Mouse (Mus musculus): ENCODE measurements around the gene Ccl2. TPM values are rescaled to one million over a fixed set of nuclear protein-coding genes. Genes with fewer than 3 reads are reported as not detected.

Ccl2 gene
- 14.5 TPM in 1 of 2 replicates, not detected in the other for polyA plus RNA-seq (2011; ENCODE audit: insufficient read depth, insufficient read length, low replicate concordance, missing spikeins)

GRCm38 (mm10) chr11:82035356-82035755 is at the start of gene Ccl2:
Gene Ccl2 (plus strand): TSS chr11:82035571.
- H3K4me3 ChIP-seq (replicated peaks; ENCODE audit: control insufficient read depth, low read depth, low read length) = no peak within 1 kb of the TSS

GRCm38 (mm10) chr11:81996172-81996841 is 39.1 kb upstream of the Ccl2 start:
- WGBS = 66% methylated on average over 10 of the region's 10 CpGs
- TF ChIP-seq POLR2A (IDR thresholded peaks at IDR 0.05; ENCODE audit: borderline replicate concordance, control insufficient read depth, low read depth, low read length) (no peak), CTCF (IDR thresholded peaks at IDR 0.05; ENCODE audit: control insufficient read depth, insufficient read depth, low read length) (peak; percentile 99)
- H3K4me1 ChIP-seq (ENCODE audit: control insufficient read depth, insufficient read depth, low read length) = no peaks in the 10 kb centered on the region
- H3K4me3 ChIP-seq (replicated peaks; ENCODE audit: control insufficient read depth, low read depth, low read length) = no peak overlapping the region
- H3K27ac ChIP-seq (ENCODE audit: control insufficient read depth, insufficient read depth, low read depth, low read length, poor library complexity) = no peak overlapping the region

More at GRCm38 (mm10) chr11:82035356-82035755, at the start of gene Ccl2:
- Histone ChIP-seq H3K4me1 (ENCODE audit: control insufficient read depth, insufficient read depth, low read length) (no peaks in the 10 kb centered on the region), H3K27ac (ENCODE audit: control insufficient read depth, insufficient read depth, low read depth, low read length, poor library complexity) (no peak within 1 kb of the TSS)
- WGBS = 21% methylated on average over 5 of the region's 5 CpGs
- no peak for TF ChIP-seq CTCF (IDR thresholded peaks at IDR 0.05; ENCODE audit: control insufficient read depth, insufficient read depth, low read length)
- TF ChIP-seq POLR2A (IDR thresholded peaks at IDR 0.05; ENCODE audit: borderline replicate concordance, control insufficient read depth, low read depth, low read length) = peak; percentile 37; the same call in 1 of the 2 replicates

DNA sequence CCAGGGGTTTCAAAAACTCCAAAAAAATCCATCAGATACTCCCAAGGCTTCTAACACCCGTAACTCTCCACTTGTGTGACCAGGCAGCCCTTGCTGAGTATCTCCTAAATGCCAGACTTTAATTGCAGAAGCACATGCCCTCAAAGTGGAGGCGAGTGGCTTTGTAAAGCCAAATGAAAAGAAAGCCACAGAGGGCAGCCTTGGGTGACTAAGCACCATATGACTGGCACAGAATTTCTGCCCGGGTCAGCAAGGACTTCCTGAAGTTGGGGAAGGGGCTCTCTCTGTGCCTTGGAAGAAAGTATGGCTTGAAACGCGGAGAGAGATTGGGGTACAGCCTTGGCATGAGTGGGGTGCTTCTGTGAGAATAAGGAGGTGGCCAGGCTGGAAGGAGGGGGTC is 38.3 kb upstream of the Ccl2 start:
- Histone ChIP-seq H3K4me3 (replicated peaks; ENCODE audit: control insufficient read depth, low read depth, low read length) (no peak overlapping the region), H3K4me1 (ENCODE audit: control insufficient read depth, insufficient read depth, low read length) (no peaks in the 10 kb centered on the region), H3K27ac (ENCODE audit: control insufficient read depth, insufficient read depth, low read depth, low read length, poor library complexity) (no peak overlapping the region)
- TF ChIP-seq CTCF (IDR thresholded peaks at IDR 0.05; ENCODE audit: control insufficient read depth, insufficient read depth, low read length) (no peak), POLR2A (IDR thresholded peaks at IDR 0.05; ENCODE audit: borderline replicate concordance, control insufficient read depth, low read depth, low read length) (no peak)
- WGBS = 46% methylated on average over 5 of the region's 5 CpGs

DNA sequence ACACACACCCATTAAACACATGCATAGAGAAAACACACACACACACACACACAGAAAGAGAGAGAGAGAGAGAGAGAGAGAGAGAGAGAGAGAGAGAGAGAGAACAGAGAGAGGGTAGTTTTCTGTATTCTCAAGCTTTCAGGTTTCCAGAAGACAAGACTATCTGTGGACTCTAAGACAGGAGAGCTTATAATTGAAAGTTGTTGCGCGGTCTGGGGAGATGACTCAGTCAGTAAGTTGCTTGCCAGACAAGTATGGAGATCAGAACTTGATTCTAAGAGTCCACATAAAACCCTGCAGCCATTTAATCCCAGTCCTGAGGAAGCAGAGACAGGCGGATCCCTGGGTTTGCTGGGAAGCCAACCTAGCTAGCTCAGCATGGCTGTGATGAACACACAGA is 36.7 kb upstream of the Ccl2 start:
- H3K4me1 ChIP-seq (ENCODE audit: control insufficient read depth, insufficient read depth, low read length) = no peaks in the 10 kb centered on the region
- H3K27ac ChIP-seq (ENCODE audit: control insufficient read depth, insufficient read depth, low read depth, low read length, poor library complexity) = no peak overlapping the region
- H3K4me3 ChIP-seq (replicated peaks; ENCODE audit: control insufficient read depth, low read depth, low read length) = no peak overlapping the region
- 79% methylated on average over 3 of the region's 3 CpGs for WGBS
- TF ChIP-seq CTCF (IDR thresholded peaks at IDR 0.05; ENCODE audit: control insufficient read depth, insufficient read depth, low read length) = no peak
- TF ChIP-seq POLR2A (IDR thresholded peaks at IDR 0.05; ENCODE audit: borderline replicate concordance, control insufficient read depth, low read depth, low read length) = no peak

GRCm38 (mm10) chr11:81999469-81999868 is 35.9 kb upstream of the Ccl2 start:
- no peak for TF ChIP-seq POLR2A (IDR thresholded peaks at IDR 0.05; ENCODE audit: borderline replicate concordance, control insufficient read depth, low read depth, low read length)
- TF ChIP-seq CTCF (IDR thresholded peaks at IDR 0.05; ENCODE audit: control insufficient read depth, insufficient read depth, low read length) = no peak
- no peaks in the 10 kb centered on the region for H3K4me1 ChIP-seq (ENCODE audit: control insufficient read depth, insufficient read depth, low read length)
- 71% methylated on average over 4 of the region's 4 CpGs for WGBS

DNA sequence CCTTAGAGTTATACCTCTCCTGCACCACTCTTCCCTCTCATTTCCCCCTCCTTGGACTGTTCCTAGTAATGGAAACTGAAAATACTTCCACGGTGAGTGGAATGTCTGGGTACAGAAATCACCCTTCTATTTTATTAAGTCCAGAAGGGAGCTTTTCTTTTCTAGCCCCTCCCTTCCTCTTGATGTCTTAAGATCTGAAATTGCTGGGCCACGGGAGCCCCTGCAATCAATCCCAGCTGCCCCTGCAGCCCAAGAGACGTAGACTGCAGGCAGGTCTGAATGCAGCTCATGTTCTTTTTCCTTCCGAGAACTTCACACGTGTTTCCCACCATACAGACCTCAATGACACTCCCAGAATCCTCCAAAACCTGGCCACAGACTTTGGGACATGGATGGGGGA is 34.8 kb upstream of the Ccl2 start:
- TF ChIP-seq POLR2A (IDR thresholded peaks at IDR 0.05; ENCODE audit: borderline replicate concordance, control insufficient read depth, low read depth, low read length) (no peak), CTCF (IDR thresholded peaks at IDR 0.05; ENCODE audit: control insufficient read depth, insufficient read depth, low read length) (no peak)
- 64% methylated on average over 5 of the region's 5 CpGs for WGBS
- H3K4me3 ChIP-seq (replicated peaks; ENCODE audit: control insufficient read depth, low read depth, low read length) = no peak overlapping the region
- H3K4me1 ChIP-seq (ENCODE audit: control insufficient read depth, insufficient read depth, low read length) = no peaks in the 10 kb centered on the region
- no peak overlapping the region for H3K27ac ChIP-seq (ENCODE audit: control insufficient read depth, insufficient read depth, low read depth, low read length, poor library complexity)

More at GRCm38 (mm10) chr11:81999469-81999868, 35.9 kb upstream of the Ccl2 start:
- H3K4me3 ChIP-seq (replicated peaks; ENCODE audit: control insufficient read depth, low read depth, low read length) = no peak overlapping the region
- no peak overlapping the region for H3K27ac ChIP-seq (ENCODE audit: control insufficient read depth, insufficient read depth, low read depth, low read length, poor library complexity)

DNA sequence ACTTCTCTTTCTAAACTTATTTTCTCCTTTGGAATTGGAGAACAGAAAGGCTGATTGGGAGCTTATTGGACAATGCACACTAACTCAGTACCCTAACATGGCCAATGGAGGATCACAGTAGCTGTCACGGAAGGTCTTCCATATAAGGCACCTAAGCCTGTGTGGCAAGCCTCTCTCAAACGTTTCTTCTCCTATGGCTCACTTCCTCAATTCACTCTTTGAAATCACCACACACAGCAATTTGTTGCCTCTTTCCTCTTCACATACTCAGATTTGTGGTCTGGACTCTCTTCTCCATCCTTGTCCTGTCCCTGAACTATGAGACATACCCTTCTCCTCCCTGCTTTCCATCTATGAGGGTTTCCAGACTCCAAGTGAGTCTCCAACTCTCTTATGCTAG is 30.6 kb upstream of the Ccl2 start:
- Histone ChIP-seq H3K4me1 (ENCODE audit: control insufficient read depth, insufficient read depth, low read length) (peaks cover 10% of the 10 kb centered on the region), H3K27ac (ENCODE audit: control insufficient read depth, insufficient read depth, low read depth, low read length, poor library complexity) (no peak overlapping the region), H3K4me3 (replicated peaks; ENCODE audit: control insufficient read depth, low read depth, low read length) (no peak overlapping the region)
- WGBS = 14% methylated on average over 2 of the region's 2 CpGs
- TF ChIP-seq POLR2A (IDR thresholded peaks at IDR 0.05; ENCODE audit: borderline replicate concordance, control insufficient read depth, low read depth, low read length) (no peak), CTCF (IDR thresholded peaks at IDR 0.05; ENCODE audit: control insufficient read depth, insufficient read depth, low read length) (no peak)

DNA sequence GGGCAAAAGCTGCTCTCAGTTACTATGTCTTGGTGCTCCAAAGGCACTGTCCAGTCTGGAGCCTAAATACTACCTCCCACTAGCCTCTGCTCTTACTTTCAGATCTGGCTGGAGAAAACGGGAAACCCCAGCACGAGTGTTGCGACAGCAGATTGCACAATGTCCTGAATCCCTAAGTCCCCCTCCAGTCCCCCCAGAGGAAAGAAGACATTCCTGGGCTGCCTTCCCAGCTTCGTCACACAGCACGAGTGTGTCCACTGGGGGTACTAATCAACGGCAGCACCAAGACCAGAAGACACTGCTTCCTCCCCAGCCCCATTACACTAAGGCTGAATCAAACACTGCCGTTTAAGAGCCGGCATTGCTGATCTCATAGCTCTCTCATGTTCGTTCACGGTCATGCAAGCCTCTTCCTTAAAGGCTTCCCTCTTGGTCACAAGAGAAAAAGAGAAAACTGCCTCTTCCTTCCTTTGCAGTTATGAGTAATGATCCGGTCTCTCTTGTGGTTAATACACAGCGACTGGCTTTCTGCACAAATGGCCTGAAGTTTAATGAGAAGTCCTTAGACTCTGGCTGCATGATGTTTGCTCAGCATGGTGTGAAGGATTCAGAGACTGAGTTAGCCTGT is 28.5 kb upstream of the Ccl2 start:
- Histone ChIP-seq H3K4me3 (replicated peaks; ENCODE audit: control insufficient read depth, low read depth, low read length) (peak overlapping the region; percentile 21), H3K27ac (ENCODE audit: control insufficient read depth, insufficient read depth, low read depth, low read length, poor library complexity) (peak overlapping the region; percentile 74), H3K4me1 (ENCODE audit: control insufficient read depth, insufficient read depth, low read length) (peaks cover 10% of the 10 kb centered on the region)
- TF ChIP-seq CTCF (IDR thresholded peaks at IDR 0.05; ENCODE audit: control insufficient read depth, insufficient read depth, low read length) = no peak
- no peak for TF ChIP-seq POLR2A (IDR thresholded peaks at IDR 0.05; ENCODE audit: borderline replicate concordance, control insufficient read depth, low read depth, low read length)
- WGBS = 2% methylated on average over 12 of the region's 12 CpGs

Data from bone marrow, adult 2 months (tissue).